Mouse (Mus musculus): ENCODE results near the gene Nxpe5.
"Not testable (repeated sequence)": the region's sequence is repeated elsewhere in the genome, so short reads cannot be mapped to it uniquely, and the experiment has no call there.

DNA sequence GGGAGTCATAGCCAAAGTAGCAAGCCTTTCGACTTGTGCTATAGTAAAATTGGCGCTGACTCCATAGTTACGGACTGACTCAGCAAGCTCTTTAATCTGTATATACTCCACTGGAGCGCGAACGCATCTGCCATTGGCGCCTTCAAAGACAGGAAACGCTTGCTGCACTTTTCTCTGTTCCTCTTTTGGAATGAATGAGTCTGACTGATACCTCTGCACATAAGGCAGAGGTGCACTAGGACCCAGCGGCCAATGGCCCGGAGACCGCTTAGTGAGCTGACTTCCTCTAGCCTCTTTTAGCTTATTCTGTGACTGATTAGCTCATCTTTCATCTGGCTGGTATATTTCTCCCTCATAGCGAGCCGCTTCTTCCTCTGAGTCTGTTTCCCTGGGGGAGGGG, 9.1 kb upstream of the Nxpe5 start:
- not testable (repeated sequence) for TF ChIP-seq CTCF (IDR thresholded peaks at IDR 0.05; ENCODE audit: control insufficient read depth, insufficient read depth, insufficient replicate concordance, low read depth, low read length); POLR2A (IDR thresholded peaks at IDR 0.05; ENCODE audit: control insufficient read depth, low read depth, low read length)
